Mouse (Mus musculus) WW6 (cell line): ENCODE results near the gene Dbi.

Source experiments
- DNase-seq: peaks from one replicate; pipeline ENCODE4 v3.0.0-alpha.2; 2013; ENCODE audit warnings: low read depth, low spot score

Dbi gene

GRCm38 (mm10) chr1:120121930-120122530 lies 1.2 kb upstream of the Dbi start:
- no peak for DNase-seq

GRCm38 (mm10) chr1:120120141-120120968 lies 523 bp downstream of the Dbi start:
- no peak for DNase-seq

- DNase-seq = no peak
Observed at GRCm38 (mm10) chr1:120119389-120119788, 1.5 kb downstream of the Dbi start.

- DNase-seq = no peak
Observed at GRCm38 (mm10) chr1:120118854-120119253, 2.0 kb downstream of the Dbi start.

- DNase-seq = no peak
Observed at GRCm38 (mm10) chr1:120116106-120116505, 4.8 kb downstream of the Dbi start.

- DNase-seq = no peak
Observed at GRCm38 (mm10) chr1:120115671-120116081, 5.2 kb downstream of the Dbi start.

GRCm38 (mm10) chr1:120112251-120113187 lies 8.4 kb downstream of the Dbi start:
- no peak for DNase-seq

GRCm38 (mm10) chr1:120111766-120112165 lies 9.1 kb downstream of the Dbi start:
- DNase-seq = no peak

- DNase-seq = no peak
Observed at GRCm38 (mm10) chr1:120109741-120110432, 11.0 kb downstream of the Dbi start.

GRCm38 (mm10) chr1:120105556-120105959 lies 15.3 kb downstream of the Dbi start:
- no peak for DNase-seq

GRCm38 (mm10) chr1:120101227-120101609 lies 19.7 kb downstream of the Dbi start:
- DNase-seq = no peak

- DNase-seq = no peak
Observed at GRCm38 (mm10) chr1:120100456-120101226, 20.2 kb downstream of the Dbi start.

GRCm38 (mm10) chr1:120099483-120099882 lies 21.4 kb downstream of the Dbi start:
- DNase-seq = no peak

GRCm38 (mm10) chr1:120098327-120098726 lies 22.6 kb downstream of the Dbi start:
- no peak for DNase-seq

GRCm38 (mm10) chr1:120094920-120095319 lies 26.0 kb downstream of the Dbi start:
- no peak for DNase-seq

- peak; percentile 67 for DNase-seq
Observed at GRCm38 (mm10) chr1:120093482-120094134, 27.3 kb downstream of the Dbi start.

GRCm38 (mm10) chr1:120090880-120091570 lies 29.9 kb downstream of the Dbi start:
- DNase-seq = no peak

GRCm38 (mm10) chr1:120089180-120089579 lies 31.7 kb downstream of the Dbi start:
- DNase-seq = no peak

GRCm38 (mm10) chr1:120086644-120087043 lies 34.2 kb downstream of the Dbi start:
- DNase-seq = no peak

- DNase-seq = no peak
Observed at GRCm38 (mm10) chr1:120085696-120086095, 35.2 kb downstream of the Dbi start.
